Mouse (Mus musculus) liver, embryonic 16.5 days (tissue): ENCODE results near the gene Casp3. TPM values are rescaled to one million over a fixed set of nuclear protein-coding genes. Genes with fewer than 3 reads are reported as not detected.

Experiments used
- ATAC-seq: fragments of 200-750 bp; cut with Nextera tagmentation; 2 replicates; pipeline ENCODE4 v1.8.0; 2017; ENCODE audit warnings: low read depth, mild to moderate bottlenecking, moderate number of reproducible peaks, moderate library complexity
- H3K27ac ChIP-seq: fragments of 300-500 bp; sonication (generic); 2 replicates; pipeline ENCODE4 v1.5.1; 2014; ENCODE audit warnings: mild to moderate bottlenecking, low read length
- H3K27me3 ChIP-seq: fragments of 300-500 bp; sonication (generic); 2 replicates; pipeline ENCODE4 v1.6.1; 2014; ENCODE audit warnings: low read depth, low read length, mixed read lengths; ENCODE audit not compliant: control insufficient read depth, insufficient read depth
- H3K36me3 ChIP-seq: fragments of 300-500 bp; sonication (generic); 2 replicates; pipeline ENCODE4 v1.6.1; 2014; ENCODE audit warnings: mild to moderate bottlenecking; ENCODE audit not compliant: control insufficient read depth, insufficient read depth
- H3K4me1 ChIP-seq: fragments of 300-500 bp; sonication (generic); 2 replicates; pipeline ENCODE4 v1.6.1; 2014; ENCODE audit warnings: low read depth, low read length, mixed read lengths; ENCODE audit not compliant: control insufficient read depth
- H3K4me2 ChIP-seq: fragments of 300-500 bp; sonication (generic); 2 replicates; pipeline ENCODE4 v1.6.1; 2014; ENCODE audit warnings: low read depth, low read length, mixed read lengths
- H3K4me3 ChIP-seq: fragments of 300-500 bp; sonication (generic); 2 replicates; pipeline ENCODE4 v1.5.1; 2014; ENCODE audit warnings: low read depth, mild to moderate bottlenecking, low read length
- H3K9ac ChIP-seq: fragments of 300-500 bp; sonication (generic); 2 replicates; pipeline ENCODE4 v1.6.1; 2014; ENCODE audit warnings: low read depth, low read length
- H3K9me3 ChIP-seq: fragments of 300-500 bp; sonication (generic); replicated peaks from 2 replicates; pipeline ENCODE4 v1.6.1; 2016; ENCODE audit warnings: low read length; ENCODE audit not compliant: control insufficient read depth
- WGBS: fragments of 180-500 bp; shearing (Covaris S2); extraction: QIAGEN DNeasy Blood & Tissue Kit; methylation state at CpG from one replicate; pipeline ENCODE4 v1.1.7; 2014; ENCODE audit not compliant: insufficient replicate concordance; 5-methylcytosine and 5-hydroxymethylcytosine counted together
- polyA plus RNA-seq: library from polyadenylated mRNA; unstranded; fragments of >200 nt; fragmentation: Nextera tagmentation; extraction: Ambion mirVana; gene quantifications from 2 replicates; pipeline ENCODE4 v1.2.1, GENCODE M21; 2015

The Casp3 gene
- polyA plus RNA-seq, 1 experiment from 2014 or later = 36.5 TPM

DNA sequence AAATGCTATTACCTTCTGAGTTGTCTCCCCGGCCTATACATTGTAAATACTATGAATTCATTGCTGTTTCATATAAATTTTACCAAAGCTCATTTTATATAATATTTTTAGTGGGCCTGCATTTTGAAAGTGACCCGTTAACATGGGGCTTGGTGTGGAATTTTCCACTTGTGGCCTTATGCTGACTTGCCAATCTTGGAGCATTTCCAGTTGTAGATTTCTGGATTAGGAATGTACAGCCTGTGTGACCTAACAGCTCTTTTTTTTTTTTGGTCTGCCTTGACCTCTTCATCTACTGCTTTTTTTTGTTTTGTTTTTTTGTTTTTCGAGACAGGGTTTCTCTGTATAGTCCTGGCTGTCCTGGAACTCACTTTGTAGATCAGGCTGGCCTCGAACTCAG lies 13.8 kb downstream of the Casp3 start:
- Histone ChIP-seq H3K4me1 (no peaks in the 10 kb centered on the region; the same call in none of the 2 replicates), H3K9ac (no peak overlapping the region), H3K27me3 (no peaks in the 10 kb centered on the region), H3K9me3 (no peaks in the 10 kb centered on the region), H3K36me3 (peaks cover 14% of the 10 kb centered on the region), H3K4me2 (no peak overlapping the region), H3K27ac (no peak overlapping the region), H3K4me3 (no peak overlapping the region)
- WGBS = 78% methylated on average over 4 of the region's 4 CpGs
- ATAC-seq = no peak

DNA sequence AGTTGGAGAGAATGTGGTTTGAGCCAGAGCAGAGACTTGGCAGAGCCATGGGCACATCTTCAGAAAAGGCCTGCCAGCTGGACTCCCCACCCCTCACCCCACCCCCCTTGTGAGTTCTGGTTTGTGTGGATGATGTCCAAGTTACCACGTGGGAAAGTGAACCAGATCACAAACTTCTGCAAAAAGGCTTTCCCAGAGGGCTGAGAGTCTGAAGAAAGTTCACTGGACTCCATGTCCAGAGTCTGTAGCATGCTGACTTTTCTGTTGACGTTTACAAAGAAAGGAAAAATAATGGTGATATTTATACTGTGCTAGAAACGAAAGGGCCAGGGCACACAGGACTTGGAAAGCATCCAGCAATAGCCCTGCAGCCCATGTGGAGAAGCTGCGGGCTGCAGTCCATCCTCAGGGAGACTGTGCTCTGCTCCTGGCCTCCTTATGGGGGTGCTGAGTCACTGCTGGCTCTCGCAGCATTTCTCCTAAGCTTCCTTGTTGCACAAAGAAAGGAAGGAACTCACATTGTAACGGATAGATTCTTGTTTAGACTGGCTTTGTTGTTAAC lies 22.0 kb downstream of the Casp3 start:
- Histone ChIP-seq H3K27me3 (no peaks in the 10 kb centered on the region), H3K27ac (no peak overlapping the region; the same call in 1 of the 2 replicates), H3K9ac (no peak overlapping the region), H3K9me3 (no peaks in the 10 kb centered on the region), H3K36me3 (peaks cover 24% of the 10 kb centered on the region), H3K4me2 (no peak overlapping the region), H3K4me3 (no peak overlapping the region), H3K4me1 (peaks cover 9% of the 10 kb centered on the region; the same call in 1 of the 2 replicates)
- peak; percentile 55 for ATAC-seq
- 26% methylated on average over 6 of the region's 6 CpGs for WGBS

DNA sequence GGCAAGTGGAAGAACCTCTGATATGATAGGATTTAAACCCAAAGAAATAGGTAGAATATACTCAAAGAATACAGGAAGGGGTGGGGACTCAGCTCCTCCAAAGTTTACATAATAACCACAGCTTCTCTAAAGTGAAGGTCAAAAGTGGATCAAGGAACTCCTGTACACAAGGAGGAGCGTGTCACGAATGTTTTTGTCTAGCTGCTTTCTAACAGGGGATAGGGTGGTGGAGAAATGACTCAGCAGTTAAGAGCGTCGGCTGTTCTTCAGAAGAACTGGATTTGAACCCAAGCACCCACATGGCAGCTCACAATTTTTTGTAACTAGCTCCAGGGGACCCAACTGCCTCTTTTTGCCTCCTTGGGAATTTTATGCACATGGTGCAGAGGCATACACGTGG lies 22.8 kb downstream of the Casp3 start:
- H3K4me3 ChIP-seq = no peak overlapping the region
- H3K4me1 ChIP-seq = peaks cover 9% of the 10 kb centered on the region; the same call in 1 of the 2 replicates
- H3K9me3 ChIP-seq = no peaks in the 10 kb centered on the region
- H3K27me3 ChIP-seq = no peaks in the 10 kb centered on the region
- H3K4me2 ChIP-seq = no peak overlapping the region
- peak overlapping the region; percentile 52; the same call in 1 of the 2 replicates for H3K27ac ChIP-seq
- ATAC-seq = 0 out of 2 replicates have a peak, but pooled peaks have one; percentile 39
- 34% methylated on average over 5 of the region's 5 CpGs for WGBS
- H3K9ac ChIP-seq = no peak overlapping the region
- H3K36me3 ChIP-seq = peaks cover 23% of the 10 kb centered on the region

DNA sequence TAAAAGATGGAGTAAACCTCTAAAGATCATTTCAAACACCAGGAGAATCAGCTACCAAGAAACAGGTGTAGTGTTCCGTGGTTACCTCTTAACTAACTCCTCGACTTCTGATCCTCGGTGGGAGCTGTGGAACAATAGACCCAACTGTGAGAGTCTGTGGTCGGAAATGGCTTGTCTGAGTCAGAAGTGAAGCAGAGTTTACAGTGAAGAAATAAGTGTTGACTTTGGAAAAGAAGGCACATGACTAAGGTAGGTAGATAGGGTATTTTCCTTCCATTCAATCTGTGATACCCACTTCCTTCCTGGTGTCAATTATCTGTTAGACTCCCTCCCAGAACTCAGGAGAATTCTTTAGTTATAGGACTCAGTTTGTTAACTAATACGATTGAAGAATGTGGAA lies 24.2 kb downstream of the Casp3 start:
- Histone ChIP-seq H3K27me3 (no peaks in the 10 kb centered on the region), H3K9ac (no peak overlapping the region), H3K36me3 (peaks cover 12% of the 10 kb centered on the region), H3K4me2 (no peak overlapping the region), H3K4me3 (no peak overlapping the region), H3K27ac (no peak overlapping the region), H3K9me3 (no peaks in the 10 kb centered on the region), H3K4me1 (peaks cover 9% of the 10 kb centered on the region; the same call in 1 of the 2 replicates)
- ATAC-seq = no peak
- WGBS = 24% methylated on average over 5 of the region's 5 CpGs

DNA sequence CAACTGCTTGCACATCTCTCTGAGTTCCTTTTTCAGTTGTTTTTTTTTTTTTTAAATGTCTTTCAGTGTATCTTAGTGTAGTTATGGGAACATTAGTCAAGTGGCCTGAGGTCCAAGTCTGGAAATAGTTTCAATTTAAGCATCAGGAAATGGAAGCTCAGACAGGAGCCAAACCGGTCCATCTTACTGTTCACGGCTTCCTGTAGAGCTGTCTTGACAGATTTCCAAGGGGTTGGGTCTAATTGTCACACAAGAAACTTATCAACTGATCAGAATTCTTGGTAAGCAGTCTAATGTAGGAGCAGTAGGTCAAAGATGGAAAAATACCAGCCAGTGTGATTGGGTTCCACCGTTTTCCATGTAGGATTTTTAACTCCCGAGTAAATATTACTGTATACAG lies 31.3 kb downstream of the Casp3 start:
- no peak overlapping the region for H3K4me2 ChIP-seq
- 46% methylated on average over 4 of the region's 4 CpGs for WGBS
- no peaks in the 10 kb centered on the region for H3K9me3 ChIP-seq
- H3K4me3 ChIP-seq = no peak overlapping the region
- H3K27me3 ChIP-seq = no peaks in the 10 kb centered on the region
- no peaks in the 10 kb centered on the region for H3K36me3 ChIP-seq
- ATAC-seq = no peak
- no peak overlapping the region for H3K27ac ChIP-seq
- H3K9ac ChIP-seq = no peak overlapping the region
- no peaks in the 10 kb centered on the region for H3K4me1 ChIP-seq

DNA sequence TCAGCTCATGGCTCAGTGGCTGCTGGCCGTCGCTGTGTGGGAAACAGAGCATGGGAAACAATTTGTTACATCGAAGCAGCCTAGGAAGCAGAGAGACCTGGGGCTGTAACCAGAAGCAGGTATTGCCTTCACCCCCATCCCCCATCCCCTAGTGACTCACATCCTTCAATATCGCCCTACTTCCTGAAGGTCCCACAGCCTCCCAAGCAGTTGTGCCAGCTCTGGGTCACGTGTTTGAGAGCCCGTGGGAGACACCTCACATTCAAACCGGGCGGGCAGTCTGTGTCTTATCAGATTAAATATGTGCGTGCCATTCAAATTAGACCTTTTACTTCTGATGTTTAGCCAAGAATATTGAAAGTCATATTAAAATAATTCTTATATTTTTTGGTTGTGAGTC lies 34.8 kb downstream of the Casp3 start:
- no peak for ATAC-seq
- H3K36me3 ChIP-seq = no peaks in the 10 kb centered on the region
- H3K9me3 ChIP-seq = no peaks in the 10 kb centered on the region
- H3K4me2 ChIP-seq = no peak overlapping the region
- no peaks in the 10 kb centered on the region for H3K27me3 ChIP-seq
- H3K9ac ChIP-seq = no peak overlapping the region
- WGBS = 27% methylated on average over 9 of the region's 9 CpGs
- H3K27ac ChIP-seq = no peak overlapping the region
- H3K4me1 ChIP-seq = no peaks in the 10 kb centered on the region
- H3K4me3 ChIP-seq = no peak overlapping the region

DNA sequence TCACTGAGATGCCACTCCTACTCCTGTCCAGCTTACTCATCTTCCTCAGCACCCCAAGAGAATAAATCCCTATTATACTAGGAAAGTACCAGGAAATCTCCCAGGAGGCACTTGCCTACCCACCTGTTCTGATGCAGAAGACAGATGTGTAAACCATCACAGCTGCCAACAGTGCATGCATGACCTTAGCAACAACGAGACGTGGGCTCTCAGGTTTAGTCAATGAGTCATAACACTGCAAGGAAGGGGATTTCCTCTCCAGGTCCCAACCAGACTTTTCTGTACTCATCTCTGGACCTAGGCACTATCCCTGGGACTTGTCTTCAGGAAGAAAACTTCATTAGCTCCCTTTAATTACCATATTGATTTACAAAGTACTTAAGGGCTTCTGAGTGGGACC lies 38.8 kb downstream of the Casp3 start:
- ATAC-seq = no peak
- Histone ChIP-seq H3K4me1 (no peaks in the 10 kb centered on the region), H3K9me3 (no peaks in the 10 kb centered on the region), H3K27me3 (no peaks in the 10 kb centered on the region), H3K4me2 (no peak overlapping the region), H3K4me3 (no peak overlapping the region), H3K9ac (no peak overlapping the region), H3K36me3 (no peaks in the 10 kb centered on the region), H3K27ac (no peak overlapping the region)
- WGBS = 67% methylated on average over 2 of the region's 2 CpGs

DNA sequence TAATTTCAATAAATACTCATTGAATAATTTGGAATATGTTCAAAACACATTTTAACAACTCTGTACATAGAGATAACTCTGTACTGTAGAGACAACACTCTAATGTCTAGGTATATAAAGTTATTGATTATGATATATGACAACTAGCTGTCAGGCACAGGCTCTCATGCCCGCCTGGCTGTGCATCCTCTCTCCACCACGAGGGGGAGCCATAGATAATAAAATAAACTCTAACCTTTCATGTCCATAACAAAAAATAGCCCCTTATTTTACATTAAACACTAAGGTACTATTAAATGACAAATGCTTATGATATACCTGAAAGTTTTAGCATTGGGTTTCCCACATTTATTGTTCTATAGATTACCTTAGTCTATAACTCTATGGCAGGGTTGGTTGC lies 54.4 kb downstream of the Casp3 start:
- H3K36me3 ChIP-seq = no peaks in the 10 kb centered on the region
- no peak for ATAC-seq
- H3K9ac ChIP-seq = no peak overlapping the region
- no peak overlapping the region for H3K27ac ChIP-seq
- WGBS = 1% methylated on average over 2 of the region's 2 CpGs
- H3K4me1 ChIP-seq = no peaks in the 10 kb centered on the region
- no peak overlapping the region for H3K4me2 ChIP-seq
- no peaks in the 10 kb centered on the region for H3K9me3 ChIP-seq
- no peaks in the 10 kb centered on the region for H3K27me3 ChIP-seq
- no peak overlapping the region for H3K4me3 ChIP-seq

DNA sequence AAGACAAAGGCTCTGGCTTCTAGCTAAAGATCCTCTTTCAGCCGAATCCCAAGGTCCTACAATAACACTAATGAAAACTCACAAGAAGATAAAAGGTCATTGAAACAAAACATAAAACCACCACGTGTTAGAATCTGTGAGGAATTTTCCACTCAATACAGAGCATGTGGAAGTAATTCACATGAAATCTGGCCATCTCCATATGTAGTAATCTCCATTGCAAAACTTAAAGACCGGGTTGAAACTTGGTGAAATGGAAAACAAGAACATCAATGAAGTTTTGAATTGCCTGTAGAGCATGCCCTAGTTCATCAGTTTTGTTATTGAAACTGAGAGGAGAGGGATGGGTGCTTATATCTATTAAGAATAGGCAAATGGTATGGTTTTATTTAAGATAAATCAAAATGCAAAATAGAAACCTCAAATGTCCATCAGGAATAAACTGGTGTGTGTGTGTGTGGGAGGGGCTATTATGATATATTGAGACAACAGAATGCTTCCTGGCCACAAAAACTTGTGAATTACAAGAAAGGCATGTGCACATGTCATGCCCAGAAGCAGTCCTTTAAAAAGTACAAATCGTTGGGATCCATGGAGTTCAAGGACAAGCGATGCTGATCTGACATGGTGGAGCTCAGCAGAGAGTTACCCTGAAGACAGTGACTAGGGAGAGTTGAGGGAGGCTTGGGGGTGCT lies 63.7 kb downstream of the Casp3 start:
- Histone ChIP-seq H3K27ac (no peak overlapping the region), H3K4me2 (no peak overlapping the region), H3K9me3 (no peaks in the 10 kb centered on the region), H3K27me3 (no peaks in the 10 kb centered on the region), H3K4me1 (no peaks in the 10 kb centered on the region), H3K9ac (no peak overlapping the region), H3K4me3 (no peak overlapping the region), H3K36me3 (no peaks in the 10 kb centered on the region)
- WGBS = 43% methylated on average over 5 of the region's 5 CpGs
- no peak for ATAC-seq
